Mouse (Mus musculus): ENCODE data around the gene Lrrc75b. TPM values are rescaled to one million over a fixed set of nuclear protein-coding genes. Genes with fewer than 3 reads are reported as not detected.
"Not testable (repeated sequence)": the region's sequence is repeated elsewhere in the genome, so short reads cannot be mapped to it uniquely, and the experiment has no call there.

The Lrrc75b gene
- polyA plus RNA-seq, 1 experiment, result not detected

- Histone ChIP-seq H3K4me1 (ENCODE audit: control insufficient read depth) (no peaks in the 10 kb centered on the region), H3K9me3 (ENCODE audit: control insufficient read depth, low read length) (no peaks in the 10 kb centered on the region), H3K4me3 (replicated peaks) (no peak overlapping the region), H3K27me3 (ENCODE audit: control insufficient read depth) (no peaks in the 10 kb centered on the region), H3K36me3 (ENCODE audit: control insufficient read depth) (no peaks in the 10 kb centered on the region)
- TF ChIP-seq TAL1 (IDR thresholded peaks at IDR 0.05; ENCODE audit: low read length) (no peak), GATA1 (IDR thresholded peaks at IDR 0.05; ENCODE audit: low read length) (no peak)
These were observed 11.8 kb upstream of the Lrrc75b start for GRCm38 (mm10) chr10:75571937-75572336.

- Histone ChIP-seq H3K4me3 (replicated peaks) (no peak overlapping the region), H3K4me1 (ENCODE audit: control insufficient read depth) (no peaks in the 10 kb centered on the region), H3K36me3 (ENCODE audit: control insufficient read depth) (no peaks in the 10 kb centered on the region), H3K9me3 (ENCODE audit: control insufficient read depth, low read length) (no peaks in the 10 kb centered on the region), H3K27me3 (ENCODE audit: control insufficient read depth) (no peaks in the 10 kb centered on the region)
- TF ChIP-seq GATA1 (IDR thresholded peaks at IDR 0.05; ENCODE audit: low read length) (no peak), TAL1 (IDR thresholded peaks at IDR 0.05; ENCODE audit: low read length) (no peak)
These were observed 11.0 kb upstream of the Lrrc75b start for GRCm38 (mm10) chr10:75570981-75571657.

- Histone ChIP-seq H3K9me3 (ENCODE audit: control insufficient read depth, low read length) (no peaks in the 10 kb centered on the region), H3K27me3 (ENCODE audit: control insufficient read depth) (no peaks in the 10 kb centered on the region), H3K4me1 (ENCODE audit: control insufficient read depth) (no peaks in the 10 kb centered on the region), H3K36me3 (ENCODE audit: control insufficient read depth) (no peaks in the 10 kb centered on the region), H3K4me3 (replicated peaks) (no peak overlapping the region)
- no peak for TF ChIP-seq GATA1 (IDR thresholded peaks at IDR 0.05; ENCODE audit: low read length)
- TF ChIP-seq TAL1 (IDR thresholded peaks at IDR 0.05; ENCODE audit: low read length), result no peak
These were observed 8.7 kb upstream of the Lrrc75b start for GRCm38 (mm10) chr10:75568851-75569250.

GRCm38 (mm10) chr10:75568441-75568840 lies 8.3 kb upstream of the Lrrc75b start:
- no peak for TF ChIP-seq GATA1 (IDR thresholded peaks at IDR 0.05; ENCODE audit: low read length)
- TF ChIP-seq TAL1 (IDR thresholded peaks at IDR 0.05; ENCODE audit: low read length), result no peak
- Histone ChIP-seq H3K9me3 (ENCODE audit: control insufficient read depth, low read length) (no peaks in the 10 kb centered on the region), H3K4me1 (ENCODE audit: control insufficient read depth) (no peaks in the 10 kb centered on the region), H3K4me3 (replicated peaks) (no peak overlapping the region), H3K36me3 (ENCODE audit: control insufficient read depth) (no peaks in the 10 kb centered on the region), H3K27me3 (ENCODE audit: control insufficient read depth) (no peaks in the 10 kb centered on the region)

GRCm38 (mm10) chr10:75568029-75568428 lies 7.9 kb upstream of the Lrrc75b start:
- Histone ChIP-seq H3K4me1 (ENCODE audit: control insufficient read depth) (no peaks in the 10 kb centered on the region), H3K4me3 (replicated peaks) (no peak overlapping the region), H3K9me3 (ENCODE audit: control insufficient read depth, low read length) (no peaks in the 10 kb centered on the region), H3K36me3 (ENCODE audit: control insufficient read depth) (no peaks in the 10 kb centered on the region), H3K27me3 (ENCODE audit: control insufficient read depth) (peaks cover 2% of the 10 kb centered on the region)
- TF ChIP-seq TAL1 (IDR thresholded peaks at IDR 0.05; ENCODE audit: low read length), result no peak
- TF ChIP-seq GATA1 (IDR thresholded peaks at IDR 0.05; ENCODE audit: low read length), result no peak

- not testable (repeated sequence) for H3K9me3 ChIP-seq (ENCODE audit: control insufficient read depth, low read length); H3K4me1 ChIP-seq (ENCODE audit: control insufficient read depth); H3K36me3 ChIP-seq (ENCODE audit: control insufficient read depth); H3K4me3 ChIP-seq (replicated peaks)
- H3K27me3 ChIP-seq (ENCODE audit: control insufficient read depth), result peaks cover 14% of the 10 kb centered on the region
These were observed 6.6 kb upstream of the Lrrc75b start for GRCm38 (mm10) chr10:75566765-75567164.

- H3K4me1 ChIP-seq (ENCODE audit: control insufficient read depth), result no peaks in the 10 kb centered on the region
- H3K27me3 ChIP-seq (ENCODE audit: control insufficient read depth), result peaks cover 19% of the 10 kb centered on the region
- H3K9me3 ChIP-seq (ENCODE audit: control insufficient read depth, low read length), result no peaks in the 10 kb centered on the region
- no peaks in the 10 kb centered on the region for H3K36me3 ChIP-seq (ENCODE audit: control insufficient read depth)
- TF ChIP-seq GATA1 (IDR thresholded peaks at IDR 0.05; ENCODE audit: low read length) (no peak), TAL1 (IDR thresholded peaks at IDR 0.05; ENCODE audit: low read length) (no peak)
- no peak overlapping the region for H3K4me3 ChIP-seq (replicated peaks)
These were observed 6.2 kb upstream of the Lrrc75b start for GRCm38 (mm10) chr10:75566321-75566720.

GRCm38 (mm10) chr10:75565906-75566305 lies 5.8 kb upstream of the Lrrc75b start:
- no peaks in the 10 kb centered on the region for H3K9me3 ChIP-seq (ENCODE audit: control insufficient read depth, low read length)
- H3K4me3 ChIP-seq (replicated peaks), result no peak overlapping the region
- no peaks in the 10 kb centered on the region for H3K4me1 ChIP-seq (ENCODE audit: control insufficient read depth)
- no peaks in the 10 kb centered on the region for H3K36me3 ChIP-seq (ENCODE audit: control insufficient read depth)
- H3K27me3 ChIP-seq (ENCODE audit: control insufficient read depth), result peaks cover 23% of the 10 kb centered on the region
- TF ChIP-seq GATA1 (IDR thresholded peaks at IDR 0.05; ENCODE audit: low read length) (no peak), TAL1 (IDR thresholded peaks at IDR 0.05; ENCODE audit: low read length) (no peak)

- Histone ChIP-seq H3K4me1 (ENCODE audit: control insufficient read depth) (no peaks in the 10 kb centered on the region), H3K4me3 (replicated peaks) (no peak overlapping the region), H3K9me3 (ENCODE audit: control insufficient read depth, low read length) (no peaks in the 10 kb centered on the region), H3K36me3 (ENCODE audit: control insufficient read depth) (no peaks in the 10 kb centered on the region), H3K27me3 (ENCODE audit: control insufficient read depth) (peaks cover 27% of the 10 kb centered on the region)
- TF ChIP-seq TAL1 (IDR thresholded peaks at IDR 0.05; ENCODE audit: low read length), result no peak
- TF ChIP-seq GATA1 (IDR thresholded peaks at IDR 0.05; ENCODE audit: low read length), result no peak
These were observed 5.3 kb upstream of the Lrrc75b start for GRCm38 (mm10) chr10:75565436-75565835.

Measured in erythroblast, embryonic 14.5 days (primary cell).